Mouse (Mus musculus): ENCODE measurements around the gene Srsf5. TPM values are rescaled to one million over a fixed set of nuclear protein-coding genes. Genes with fewer than 3 reads are reported as not detected.

Srsf5 gene
- total RNA-seq, 2 experiments from 2014 or later, result 278 to 306 TPM

DNA sequence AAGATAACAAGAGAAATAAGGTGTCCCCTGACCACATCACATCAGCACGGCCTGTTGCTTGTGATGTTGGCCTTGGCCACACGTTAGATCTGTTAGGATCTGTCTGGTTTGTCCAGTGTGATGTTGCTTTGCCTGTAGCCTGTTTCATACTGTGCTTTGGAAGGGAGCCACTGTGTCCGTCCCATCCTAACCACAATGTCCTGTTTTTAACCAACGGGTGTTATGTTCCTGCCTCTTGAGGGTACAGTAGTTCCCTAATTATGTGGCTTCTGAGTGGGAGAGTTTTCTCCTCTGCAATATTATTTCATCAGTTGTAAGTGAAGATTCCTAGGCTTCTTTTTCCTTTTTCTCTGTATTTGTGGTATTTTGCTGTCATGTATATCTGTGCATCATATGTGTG is 50.0 kb downstream of the Srsf5 start:
- DNase-seq (ENCODE audit: low spot score in 2 of 2), result no peak

DNA sequence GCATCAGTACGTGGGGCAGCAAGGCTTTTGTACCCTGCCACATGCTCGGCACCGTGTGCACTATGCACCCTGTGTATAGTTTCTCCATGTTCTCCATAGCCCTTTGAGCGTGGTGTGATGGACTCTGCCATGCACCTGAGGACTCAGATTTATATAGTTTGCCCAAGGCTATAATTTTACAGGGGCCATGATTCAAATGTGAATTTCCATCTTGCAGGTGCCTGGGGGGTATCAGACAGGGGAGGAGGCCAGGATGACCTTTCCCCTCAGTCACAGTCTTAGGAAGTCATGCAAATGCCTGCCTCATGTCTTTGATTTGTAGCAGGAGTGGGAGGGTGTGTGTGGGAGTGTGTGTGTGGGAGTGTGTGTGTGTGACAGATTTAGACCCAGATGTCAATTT is 52.3 kb downstream of the Srsf5 start:
- DNase-seq (ENCODE audit: low spot score in 2 of 2), result no peak

DNA sequence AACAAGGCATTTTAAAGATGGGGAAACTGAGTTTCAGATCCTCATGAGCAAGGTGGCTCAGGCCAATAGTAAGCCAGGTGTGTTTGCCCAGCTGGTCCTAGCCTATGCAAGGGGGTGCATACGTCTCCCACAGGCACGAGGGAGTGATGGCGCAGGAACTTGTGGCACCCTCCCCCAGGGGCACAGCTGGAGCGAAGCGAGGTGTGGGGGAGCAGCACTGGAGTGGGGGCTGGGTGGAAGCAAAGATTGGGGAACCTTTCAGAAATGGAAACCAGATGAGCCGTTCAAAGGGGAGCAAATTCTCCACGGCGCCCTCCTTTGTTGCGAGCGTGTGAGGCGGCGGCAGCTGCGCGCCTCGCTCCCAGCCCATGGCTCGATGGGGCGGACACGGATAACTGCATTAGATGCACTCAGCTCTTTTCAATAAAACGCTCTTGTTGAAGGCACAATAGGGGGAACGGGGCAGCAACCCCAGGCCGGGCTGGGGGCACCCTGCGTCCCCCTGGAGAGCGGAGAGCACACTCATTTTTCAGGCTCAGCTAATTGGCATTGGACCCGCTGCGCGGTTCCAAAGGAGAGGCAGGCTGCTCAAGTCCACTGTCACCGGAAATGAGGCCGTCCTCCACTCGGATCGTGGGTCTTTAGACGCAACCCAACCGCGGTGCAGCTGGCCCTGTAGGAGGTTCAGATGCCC is 53.4 kb downstream of the Srsf5 start:
- no peak for DNase-seq (ENCODE audit: low spot score in 2 of 2)

Other genes with a start within 250 kb of the Srsf5 start
- gene Ccdc177, start 184.8 kb upstream of the Srsf5 start, total RNA-seq (2021), result 10 to 100 TPM; 16.2 to 16.3 TPM
- 10 to 100 TPM; 64.0 to 76.3 TPM for gene Susd6, start 155.0 kb upstream of the Srsf5 start, total RNA-seq (2021)
- not detected for gene Slc10a1, start 23.2 kb downstream of the Srsf5 start, total RNA-seq (2021)
- gene Smoc1, start 81.3 kb downstream of the Srsf5 start, total RNA-seq (2021), result 10 to 100 TPM in 1 of 2 experiments, 1 to 10 TPM in 1; 9.6 to 11.4 TPM